Mouse (Mus musculus) ES-Bruce4 (cell line): ENCODE data around the gene Zfp872.

Experiments
- CTCF ChIP-seq: IDR thresholded peaks from one replicate; pipeline ENCODE4 v1.8.1; 2011; ENCODE audit warnings: low read depth, low read length
- POLR2A ChIP-seq: IDR thresholded peaks from one replicate; pipeline ENCODE4 v1.8.1; 2011; ENCODE audit warnings: low read length; ENCODE audit not compliant: insufficient read depth

- TF ChIP-seq CTCF = no peak
- no peak for TF ChIP-seq POLR2A
Measured at GRCm38 (mm10) chr9:22196412-22196811, 8.5 kb downstream of the Zfp872 start.
